ENCODE assay signal across 27 mouse cellular contexts in the genomic region with DNA sequence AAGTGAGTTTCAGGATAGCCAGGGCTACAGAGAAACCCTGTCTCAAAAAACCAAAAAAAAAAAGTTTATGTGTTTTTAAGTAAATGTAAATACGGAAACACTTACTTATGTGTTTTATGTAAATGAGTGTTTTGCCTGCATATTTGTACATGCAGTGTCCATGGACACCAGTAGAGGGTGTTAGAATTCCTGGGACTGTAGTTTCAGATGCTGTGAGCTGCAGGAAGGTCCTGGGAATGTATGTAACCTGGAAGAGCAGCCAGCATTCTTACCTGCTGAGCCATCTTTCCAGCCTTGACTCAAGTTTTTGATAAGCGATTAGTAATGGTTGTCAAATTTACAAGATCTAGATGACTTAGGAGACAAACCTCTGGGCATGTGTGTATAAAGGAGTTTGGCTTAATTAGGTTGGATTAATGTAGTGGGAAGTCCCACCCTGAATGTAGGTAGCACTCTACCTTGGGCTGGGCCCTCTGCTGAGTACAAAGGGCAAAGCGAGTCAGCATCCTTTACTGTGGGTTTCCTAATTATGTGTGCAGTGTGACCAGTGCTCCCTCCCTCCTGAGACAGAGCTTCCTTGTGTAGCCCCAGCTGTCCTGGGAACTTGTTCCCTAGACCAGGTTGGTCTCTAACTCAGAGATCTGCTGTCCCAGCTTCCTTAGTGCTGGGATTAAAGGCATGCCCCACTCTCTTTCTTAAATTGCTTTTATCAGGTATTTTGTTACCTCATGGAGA.
DNase-seq lines count a peak whose midpoint lies in the region; ATAC-seq and TF ChIP-seq lines count a peak whose summit lies in the region.
"Had no signal": no experiment of that assay in that cellular context is flagged by ENCODE, and none has a peak within 500 bp of the region (broad histone marks: within the 10 kb centered on the region; RNA-seq: fewer than 3 reads in every experiment).

No protein-coding gene starts in this region.

- in situ Hi-C loops in Patski (cut with MboI; ENCODE audit: low pct_unique_long_range_greater_than_20kb), result no loop called here

- no peak overlapping the region for H3K27ac ChIP-seq in hindbrain, postnatal 0 days
- no peak overlapping the region for H3K27ac ChIP-seq in hindbrain, embryonic 10.5 days
- no peak overlapping the region for H3K27ac ChIP-seq in intestine, postnatal 0 days (ENCODE audit: low read depth, low read length)
- H3K27ac ChIP-seq: embryonic facial prominence, embryonic 13.5 days; forebrain, embryonic 12.5 days; limb, embryonic 15.5 days; liver, embryonic 14.5 days; midbrain, embryonic 15.5 days had no signal

- H3K27me3 ChIP-seq in hindbrain, postnatal 0 days (ENCODE audit: insufficient read depth, low read length), result no peaks in the 10 kb centered on the region
- H3K27me3 ChIP-seq in hindbrain, embryonic 10.5 days (ENCODE audit: insufficient read depth, poor library complexity, severe bottlenecking), result no peaks in the 10 kb centered on the region
- no peaks in the 10 kb centered on the region for H3K27me3 ChIP-seq in Patski
- no peaks in the 10 kb centered on the region for H3K27me3 ChIP-seq in intestine, postnatal 0 days (replicated peaks; ENCODE audit: control insufficient read depth, insufficient read depth, low read length)
- H3K27me3 ChIP-seq: embryonic facial prominence, embryonic 13.5 days; forebrain, embryonic 12.5 days; limb, embryonic 15.5 days; megakaryocyte, embryonic 14.5 days; midbrain, embryonic 15.5 days had no signal

- POLR2A ChIA-PET in Patski (lab: Charles Lee), result no interaction called here

- CTCF ChIA-PET in Patski (lab: Charles Lee), result interaction anchor here (0.9 to 1.3 kb wide), 2 partner anchors 12 to 21 kb away, joined by 3 to 4 read pairs; no protein-coding TSS in a partner anchor

- H3K4me1 ChIP-seq in hindbrain, postnatal 0 days (ENCODE audit: insufficient read depth, low read length), result no peaks in the 10 kb centered on the region
- peaks cover 9% of the 10 kb centered on the region; the same call in 1 of the 2 replicates for H3K4me1 ChIP-seq in hindbrain, embryonic 10.5 days (replicated peaks)
- no peaks in the 10 kb centered on the region for H3K4me1 ChIP-seq in intestine, postnatal 0 days (replicated peaks; ENCODE audit: control insufficient read depth, insufficient read depth, low read length)
- H3K4me1 ChIP-seq: forebrain, embryonic 12.5 days; limb, embryonic 15.5 days; megakaryocyte, embryonic 14.5 days; midbrain, embryonic 15.5 days had no signal

- H3K4me2 ChIP-seq in hindbrain, postnatal 0 days (ENCODE audit: low read depth, low read length), result no peak overlapping the region
- no peak overlapping the region for H3K4me2 ChIP-seq in intestine, postnatal 0 days (replicated peaks; ENCODE audit: low read depth)
- H3K4me2 ChIP-seq: embryonic facial prominence, embryonic 13.5 days; forebrain, embryonic 12.5 days; heart, embryonic 11.5 days; limb, embryonic 15.5 days; lung, embryonic 14.5 days; midbrain, embryonic 15.5 days had no signal

- no peaks in the 10 kb centered on the region for H3K9me3 ChIP-seq in hindbrain, postnatal 0 days (ENCODE audit: low read length)
- H3K9me3 ChIP-seq in hindbrain, embryonic 10.5 days, result no peaks in the 10 kb centered on the region
- H3K9me3 ChIP-seq in intestine, postnatal 0 days (ENCODE audit: control insufficient read depth), result no peaks in the 10 kb centered on the region
- H3K9me3 ChIP-seq: embryonic facial prominence, embryonic 13.5 days; forebrain, embryonic 12.5 days; limb, embryonic 15.5 days; midbrain, embryonic 15.5 days had no signal

- H3K4me3 ChIP-seq in hindbrain, postnatal 0 days (ENCODE audit: low read length), result no peak overlapping the region
- no peak overlapping the region for H3K4me3 ChIP-seq in hindbrain, embryonic 10.5 days
- H3K4me3 ChIP-seq in intestine, postnatal 0 days (ENCODE audit: low read depth, low read length), result no peak overlapping the region
- H3K4me3 ChIP-seq: embryonic facial prominence, embryonic 13.5 days; erythroblast, embryonic 14.5 days; forebrain, embryonic 12.5 days; limb, embryonic 15.5 days; megakaryocyte, embryonic 14.5 days; midbrain, embryonic 15.5 days had no signal

- TF ChIP-seq CTCF in hindbrain, postnatal 0 days (IDR thresholded peaks at IDR 0.05; ENCODE audit: low read depth), result 0 out of 2 replicates have a peak, but pooled peaks have one; percentile 14
- TF ChIP-seq CTCF in Patski (IDR thresholded peaks at IDR 0.05), result peak; percentile 30
- TF ChIP-seq CTCF in intestine, postnatal 0 days (IDR thresholded peaks at IDR 0.05; ENCODE audit: low read depth), result peak; percentile 41; the same call in 1 of the 2 replicates

- no peak for DNase-seq in hindbrain, postnatal 0 days (ENCODE audit: low spot score)
- DNase-seq in hindbrain, embryonic 10.5 days (ENCODE audit: low spot score), result no peak
- peak; percentile 35 for DNase-seq in 3T3-L1 (ENCODE audit: low read depth, low spot score)
- DNase-seq in Patski (ENCODE audit: low read depth, low spot score), result no peak
- no peak for DNase-seq in adrenal gland, adult (ENCODE audit: inconsistent age in 2 of 2, low spot score in 1 of 2)
- no peak for DNase-seq in cerebellum, postnatal 36 days
- DNase-seq: adrenal gland, adult 2 months; cerebellum, adult 18-20 months; cerebellum, postnatal 14 days; kidney, adult 9 months; kidney, postnatal 36 days; left cerebral cortex, postnatal 4 days; lung, embryonic 14.5 days; lung, postnatal 36 days; right cerebral cortex, adult 18-20 months; right cerebral cortex, postnatal 4 days; thymus, adult 2 months; thymus, postnatal 4 days had no signal

- H3K9ac ChIP-seq in hindbrain, postnatal 0 days (replicated peaks; ENCODE audit: low read length), result no peak overlapping the region
- H3K9ac ChIP-seq in intestine, postnatal 0 days (ENCODE audit: low read depth, low read length), result no peak overlapping the region
- H3K9ac ChIP-seq: embryonic facial prominence, embryonic 13.5 days; forebrain, embryonic 12.5 days; limb, embryonic 15.5 days; liver, embryonic 14.5 days; lung, embryonic 14.5 days; midbrain, embryonic 15.5 days had no signal

- 89% methylated on average over 3 of the region's 3 CpGs for WGBS in hindbrain, postnatal 0 days
- 90% methylated on average over 3 of the region's 3 CpGs for WGBS in hindbrain, embryonic 10.5 days
- 81% methylated on average over 3 of the region's 3 CpGs for WGBS in intestine, postnatal 0 days

- H3K36me3 ChIP-seq in hindbrain, postnatal 0 days (ENCODE audit: insufficient read depth, low read length), result no peaks in the 10 kb centered on the region
- H3K36me3 ChIP-seq in hindbrain, embryonic 10.5 days, result no peaks in the 10 kb centered on the region
- H3K36me3 ChIP-seq in intestine, postnatal 0 days (ENCODE audit: control insufficient read depth, insufficient read depth), result no peaks in the 10 kb centered on the region
- H3K36me3 ChIP-seq: embryonic facial prominence, embryonic 13.5 days; forebrain, embryonic 12.5 days; limb, embryonic 15.5 days; midbrain, embryonic 15.5 days had no signal

- ATAC-seq in hindbrain, postnatal 0 days, result no peak
- no peak for ATAC-seq in Patski
- ATAC-seq in intestine, postnatal 0 days, result peak; percentile 83
